Mouse (Mus musculus) hindbrain, embryonic 11.5 days (tissue): Measurements from ENCODE around the gene Ints1. TPM values are rescaled to one million over a fixed set of nuclear protein-coding genes. Genes with fewer than 3 reads are reported as not detected.

Source experiments
- ATAC-seq: fragments of 200-750 bp; cut with Nextera tagmentation; 2 replicates; pipeline ENCODE4 v1.8.0; 2017; ENCODE audit warnings: mild to moderate bottlenecking, moderate TSS enrichment, moderate library complexity; ENCODE audit not compliant: low FRiP score
- DNase-seq: peaks from one replicate; pipeline ENCODE4 v3.0.0-alpha.2; 2015; ENCODE audit warnings: low spot score
- H3K27ac ChIP-seq: fragments of 300-500 bp; sonication (generic); 2 replicates; pipeline ENCODE4 v1.5.1; 2014; ENCODE audit warnings: mild to moderate bottlenecking, low read depth, low read length
- H3K27me3 ChIP-seq: fragments of 300-500 bp; sonication (generic); 2 replicates; pipeline ENCODE4 v1.6.1; 2014; ENCODE audit warnings: mild to moderate bottlenecking, low read length, moderate library complexity, mixed read lengths; ENCODE audit not compliant: control insufficient read depth, insufficient read depth
- H3K36me3 ChIP-seq: fragments of 300-500 bp; sonication (generic); 2 replicates; pipeline ENCODE4 v1.6.1; 2014; ENCODE audit warnings: mild to moderate bottlenecking, low read length, moderate library complexity, mixed read lengths; ENCODE audit not compliant: control insufficient read depth, insufficient read depth
- H3K4me1 ChIP-seq: fragments of 300-500 bp; sonication (generic); replicated peaks from 2 replicates; pipeline ENCODE4 v1.6.1; 2014; ENCODE audit warnings: low read length, mixed read lengths; ENCODE audit not compliant: control insufficient read depth, insufficient read depth
- H3K4me2 ChIP-seq: fragments of 300-500 bp; sonication (generic); replicated peaks from 2 replicates; pipeline ENCODE4 v1.6.1; 2014; ENCODE audit warnings: mild to moderate bottlenecking, low read depth, low read length
- H3K4me3 ChIP-seq: fragments of 300-500 bp; sonication (generic); 2 replicates; pipeline ENCODE4 v1.5.1; 2014; ENCODE audit warnings: low read depth, low read length
- H3K9ac ChIP-seq: fragments of 300-500 bp; sonication (generic); 2 replicates; pipeline ENCODE4 v1.6.1; 2014; ENCODE audit warnings: low read depth, low read length
- H3K9me3 ChIP-seq: fragments of 300-500 bp; sonication (generic); 2 replicates; pipeline ENCODE4 v1.6.1; 2016; ENCODE audit warnings: low read length; ENCODE audit not compliant: control insufficient read depth
- WGBS: fragments of 180-500 bp; shearing (Covaris S2); extraction: QIAGEN DNeasy Blood & Tissue Kit; methylation state at CpG from one replicate; pipeline ENCODE4 v1.1.7; 2014; 5-methylcytosine and 5-hydroxymethylcytosine counted together
- polyA plus RNA-seq: library from polyadenylated mRNA; unstranded; fragments of >200 nt; fragmentation: Nextera tagmentation; extraction: Ambion mirVana; gene quantifications from 2 replicates; pipeline ENCODE4 v1.2.1, GENCODE M21; 2014

Ints1 gene
- polyA plus RNA-seq, 1 experiment from 2014 or later, result 26.3 TPM

DNA sequence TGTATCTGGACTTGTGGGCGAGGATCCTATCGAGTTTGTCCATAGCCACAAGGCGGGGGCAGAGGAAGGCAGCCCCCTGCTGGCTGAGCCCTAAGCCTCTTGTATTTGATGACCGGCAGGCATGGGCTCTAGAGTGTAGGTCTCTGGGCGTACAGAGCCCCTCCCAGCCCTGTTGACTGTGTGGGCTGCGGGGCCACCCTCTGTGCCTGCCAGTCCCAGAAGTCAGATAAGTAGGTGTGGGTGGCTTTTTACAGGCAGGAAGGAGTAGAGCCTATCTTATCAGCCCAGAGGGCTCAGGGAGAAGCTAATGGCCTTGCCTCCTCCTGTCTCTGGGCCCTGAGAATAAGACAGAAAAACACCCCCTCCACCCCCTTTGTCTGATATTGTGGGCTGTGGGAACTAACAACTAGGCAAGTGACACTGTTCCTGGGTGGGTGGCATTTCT lies 28.7 kb upstream of the Ints1 start:
- H3K9ac ChIP-seq, result no peak overlapping the region
- DNase-seq (peak; percentile 26), ATAC-seq (peak; percentile 50)
- H3K36me3 ChIP-seq, result 0 out of 2 replicates have a peak, but pooled peaks cover 3% of the 10 kb centered on the region
- peak overlapping the region; percentile 49; the same call in 1 of the 2 replicates for H3K27ac ChIP-seq
- H3K27me3 ChIP-seq, result no peaks in the 10 kb centered on the region
- H3K9me3 ChIP-seq, result no peaks in the 10 kb centered on the region
- H3K4me2 ChIP-seq, result no peak overlapping the region
- no peaks in the 10 kb centered on the region; the same call in 1 of the 2 replicates for H3K4me1 ChIP-seq
- WGBS, result 7% methylated on average over 6 of the region's 6 CpGs
- H3K4me3 ChIP-seq, result no peak overlapping the region

DNA sequence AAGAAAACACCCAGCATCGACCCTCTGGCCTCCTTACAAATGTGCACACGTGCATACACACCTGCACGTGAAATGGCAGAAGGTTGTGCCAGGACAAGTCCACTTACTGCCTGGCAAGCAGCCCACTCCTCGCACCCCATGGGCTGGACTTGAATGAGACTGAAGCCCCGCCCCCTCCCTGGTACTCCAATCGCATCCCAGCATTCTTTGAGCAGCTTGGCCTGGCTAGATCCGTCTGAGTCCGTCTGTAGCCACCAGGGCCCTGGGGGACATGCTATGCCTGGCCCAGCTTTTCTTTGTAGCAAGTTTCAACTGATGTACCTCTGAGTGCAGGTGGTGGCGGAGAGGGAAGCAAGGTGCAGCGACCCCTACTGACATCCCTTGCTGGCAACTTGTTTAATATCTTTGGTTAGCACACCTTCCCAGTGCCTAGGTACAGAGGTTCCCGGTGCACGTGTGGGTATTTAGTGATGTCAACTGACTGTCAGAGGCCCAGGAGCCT lies 28.2 kb upstream of the Ints1 start:
- no peaks in the 10 kb centered on the region; the same call in 1 of the 2 replicates for H3K4me1 ChIP-seq
- 0 out of 2 replicates have a peak, but pooled peaks cover 3% of the 10 kb centered on the region for H3K36me3 ChIP-seq
- DNase-seq (peak; percentile 73), ATAC-seq (peak; percentile 75)
- H3K9ac ChIP-seq, result no peak overlapping the region
- H3K9me3 ChIP-seq, result no peaks in the 10 kb centered on the region
- H3K27ac ChIP-seq, result peak overlapping the region; percentile 42; the same call in 1 of the 2 replicates
- H3K4me2 ChIP-seq, result no peak overlapping the region
- no peak overlapping the region for H3K4me3 ChIP-seq
- 9% methylated on average over 12 of the region's 12 CpGs for WGBS
- no peaks in the 10 kb centered on the region for H3K27me3 ChIP-seq

DNA sequence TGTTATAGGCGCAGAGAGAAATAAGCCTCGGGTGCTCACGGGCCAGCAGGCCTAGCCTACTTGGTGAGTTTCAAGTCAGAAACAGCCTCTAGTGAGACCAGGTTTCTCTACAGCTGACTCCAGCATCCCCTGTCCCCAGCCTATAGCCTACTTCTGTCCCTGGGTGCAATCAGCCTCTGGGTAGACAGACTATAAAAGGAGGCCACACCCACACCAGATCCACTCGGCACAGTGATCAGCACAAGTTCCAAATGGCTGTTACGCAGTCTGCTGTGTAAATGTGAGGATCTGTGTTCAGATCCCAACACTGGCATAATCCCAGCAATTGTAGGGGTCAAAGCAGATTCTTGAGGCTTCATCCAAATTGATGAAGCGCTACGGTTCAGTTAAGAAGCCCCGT lies 27.7 kb upstream of the Ints1 start:
- 87% methylated on average over 8 of the region's 8 CpGs for WGBS
- Histone ChIP-seq H3K9me3 (no peaks in the 10 kb centered on the region), H3K9ac (no peak overlapping the region), H3K27ac (no peak overlapping the region), H3K4me1 (peaks cover under 1% of the 10 kb centered on the region), H3K36me3 (0 out of 2 replicates have a peak, but pooled peaks cover 3% of the 10 kb centered on the region), H3K4me2 (no peak overlapping the region), H3K27me3 (no peaks in the 10 kb centered on the region), H3K4me3 (no peak overlapping the region)
- ATAC-seq, result no peak
- DNase-seq, result no peak

GRCm38 (mm10) chr5:139801880-139802279 lies 26.4 kb upstream of the Ints1 start:
- Histone ChIP-seq H3K4me2 (no peak overlapping the region), H3K9me3 (no peaks in the 10 kb centered on the region), H3K9ac (no peak overlapping the region), H3K4me3 (no peak overlapping the region), H3K27ac (no peak overlapping the region), H3K36me3 (0 out of 2 replicates have a peak, but pooled peaks cover 3% of the 10 kb centered on the region), H3K4me1 (peaks cover 12% of the 10 kb centered on the region), H3K27me3 (no peaks in the 10 kb centered on the region)
- no peak for ATAC-seq
- WGBS, result 87% methylated on average over 10 of the region's 10 CpGs
- no peak for DNase-seq

- no peak overlapping the region for H3K9ac ChIP-seq
- 93% methylated on average over 8 of the region's 8 CpGs for WGBS
- H3K4me1 ChIP-seq, result peaks cover 15% of the 10 kb centered on the region
- no peak for DNase-seq
- no peak overlapping the region for H3K4me3 ChIP-seq
- no peak overlapping the region for H3K4me2 ChIP-seq
- ATAC-seq, result no peak
- H3K27me3 ChIP-seq, result no peaks in the 10 kb centered on the region
- H3K9me3 ChIP-seq, result no peaks in the 10 kb centered on the region
- H3K27ac ChIP-seq, result no peak overlapping the region
- H3K36me3 ChIP-seq, result 0 out of 2 replicates have a peak, but pooled peaks cover 3% of the 10 kb centered on the region
Observed at GRCm38 (mm10) chr5:139801231-139801630, 25.8 kb upstream of the Ints1 start.

GRCm38 (mm10) chr5:139799801-139800590 lies 24.5 kb upstream of the Ints1 start:
- DNase-seq (no peak), ATAC-seq (no peak)
- no peak overlapping the region for H3K9ac ChIP-seq
- 91% methylated on average over 33 of the region's 33 CpGs for WGBS
- no peak overlapping the region for H3K4me3 ChIP-seq
- H3K27ac ChIP-seq, result no peak overlapping the region
- H3K9me3 ChIP-seq, result no peaks in the 10 kb centered on the region
- no peaks in the 10 kb centered on the region for H3K27me3 ChIP-seq
- no peak overlapping the region for H3K4me2 ChIP-seq
- H3K4me1 ChIP-seq, result peaks cover 15% of the 10 kb centered on the region
- 0 out of 2 replicates have a peak, but pooled peaks cover 3% of the 10 kb centered on the region for H3K36me3 ChIP-seq

- H3K9me3 ChIP-seq, result no peaks in the 10 kb centered on the region
- H3K36me3 ChIP-seq, result 0 out of 2 replicates have a peak, but pooled peaks cover 3% of the 10 kb centered on the region
- peaks cover 15% of the 10 kb centered on the region for H3K4me1 ChIP-seq
- DNase-seq (no peak), ATAC-seq (no peak)
- H3K4me2 ChIP-seq, result no peak overlapping the region
- no peaks in the 10 kb centered on the region for H3K27me3 ChIP-seq
- WGBS, result 92% methylated on average over 9 of the region's 9 CpGs
- no peak overlapping the region for H3K27ac ChIP-seq
- H3K4me3 ChIP-seq, result no peak overlapping the region
- no peak overlapping the region for H3K9ac ChIP-seq
Observed at GRCm38 (mm10) chr5:139799041-139799440, 23.6 kb upstream of the Ints1 start.

DNA sequence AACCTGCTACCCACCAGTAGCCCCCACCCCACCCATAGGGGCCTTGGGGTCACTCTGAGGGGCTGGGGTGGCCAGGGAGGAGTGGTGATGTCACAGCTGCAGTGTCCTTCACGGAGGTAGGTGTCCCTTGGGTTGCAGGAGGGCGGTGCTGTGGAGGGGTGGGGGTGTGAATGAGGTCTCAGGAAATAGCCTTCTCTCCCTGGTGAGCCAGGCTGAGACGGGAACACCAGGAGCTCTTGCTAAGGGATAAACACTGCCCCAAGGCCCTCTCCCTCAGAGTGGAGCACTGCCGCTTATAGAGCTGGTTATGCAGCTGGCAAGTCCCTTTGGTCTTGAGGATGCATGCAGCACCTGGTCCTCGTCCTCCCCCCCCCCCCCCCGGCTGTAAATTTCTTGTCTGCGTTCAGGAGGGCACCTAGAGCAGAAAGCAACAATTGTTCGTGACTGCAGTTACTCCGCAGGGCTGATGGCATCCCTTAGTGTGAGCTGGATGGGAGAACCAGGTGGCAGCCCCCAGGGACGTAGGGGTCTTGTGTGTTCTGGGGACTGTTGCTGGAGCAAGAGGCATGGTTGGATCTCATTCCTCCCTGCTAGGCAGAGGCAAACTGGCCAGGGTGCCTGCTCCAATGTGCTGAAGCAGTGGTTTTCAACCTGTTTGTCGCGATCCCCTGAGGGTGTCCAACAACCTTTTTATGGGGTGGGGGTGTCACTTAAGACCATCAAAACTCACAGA lies 22.9 kb upstream of the Ints1 start:
- ATAC-seq, result no peak; the same call in 1 of the 2 replicates
- H3K4me1 ChIP-seq, result peaks cover 15% of the 10 kb centered on the region

More for the DNA sequence above, 22.9 kb upstream of the Ints1 start:
- peak overlapping the region; percentile 38; the same call in 1 of the 2 replicates for H3K9ac ChIP-seq
- 0 out of 2 replicates have a peak, but pooled peaks cover 3% of the 10 kb centered on the region for H3K36me3 ChIP-seq
- peak overlapping the region; percentile 85 for H3K27ac ChIP-seq
- DNase-seq, result no peak
- WGBS, result 37% methylated on average over 12 of the region's 12 CpGs
- H3K4me3 ChIP-seq, result peak overlapping the region; percentile 12; the same call in 1 of the 2 replicates
- no peaks in the 10 kb centered on the region for H3K9me3 ChIP-seq
- no peaks in the 10 kb centered on the region for H3K27me3 ChIP-seq
- peak overlapping the region; percentile 37 for H3K4me2 ChIP-seq
